17 mouse cellular contexts compared by ENCODE assay signal in the genomic region with DNA sequence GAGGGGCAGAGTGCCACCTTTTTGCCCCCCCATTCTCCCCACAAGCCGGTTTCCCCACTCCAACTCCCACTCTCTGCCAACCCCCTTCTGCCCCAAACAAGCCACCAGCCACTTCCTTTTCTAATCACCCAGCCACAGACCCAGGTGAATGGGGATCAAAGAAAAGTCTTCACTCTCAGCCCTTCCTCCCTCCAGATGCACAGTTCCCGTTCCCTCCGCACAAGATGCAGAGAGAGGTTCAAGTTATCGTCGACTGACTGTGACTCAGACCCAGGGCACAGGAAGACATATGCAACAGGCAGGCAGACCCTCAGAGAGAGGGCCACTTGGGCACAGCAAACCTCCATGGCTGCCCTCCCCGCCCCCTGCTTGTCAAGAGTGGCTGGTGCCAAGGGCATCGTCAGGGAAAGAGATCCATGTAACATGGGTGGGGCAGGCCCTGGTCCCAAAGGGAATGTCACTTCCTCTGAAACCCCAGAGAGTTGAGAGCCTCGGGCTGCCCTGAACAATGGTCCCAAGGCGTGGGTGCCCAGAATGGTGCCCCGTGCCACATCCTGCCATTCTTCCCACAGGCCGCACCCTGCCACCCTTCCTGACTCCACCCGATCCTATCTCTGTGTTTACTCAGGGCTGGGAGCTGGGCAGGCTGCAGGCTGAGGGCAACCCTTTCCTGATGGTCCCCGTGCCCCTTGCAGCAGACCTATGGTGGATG. TPM values are rescaled to one million over a fixed set of nuclear protein-coding genes. Genes with fewer than 3 reads are reported as not detected.
DNase-seq lines count a peak whose midpoint lies in the region; ATAC-seq and TF ChIP-seq lines count a peak whose summit lies in the region.
"Had no signal": no experiment of that assay in that cellular context is flagged by ENCODE, and none has a peak within 500 bp of the region (broad histone marks: within the 10 kb centered on the region; RNA-seq: fewer than 3 reads in every experiment).

No protein-coding gene starts in this region.

- no peak for TF ChIP-seq CTCF in gastrocnemius, adult 2 months (IDR thresholded peaks at IDR 0.05)
- TF ChIP-seq CTCF in thymus, adult 2 months (IDR thresholded peaks at IDR 0.05; ENCODE audit: borderline replicate concordance, control insufficient read depth, extremely low read depth, insufficient read depth, low read length, poor library complexity), result peak; percentile 10; the same call in 1 of the 2 replicates
- TF ChIP-seq CTCF in layer of hippocampus, adult 2 months (conservative IDR thresholded peaks at IDR 0.05), result no peak

- no peak for TF ChIP-seq POLR2A in thymus, adult 2 months (IDR thresholded peaks at IDR 0.05; ENCODE audit: control insufficient read depth, extremely low read depth, insufficient read depth, low read length, poor library complexity)

- H3K4me2 ChIP-seq in lung, embryonic 15.5 days, result no peak overlapping the region
- H3K4me2 ChIP-seq: forebrain, embryonic 15.5 days; hindbrain, embryonic 14.5 days; limb, embryonic 13.5 days; midbrain, embryonic 13.5 days had no signal

- 0 out of 2 replicates have a peak, but pooled peaks have one; percentile 23 for ATAC-seq in lung, embryonic 15.5 days (ENCODE audit: borderline replicate concordance, extremely low read depth, low FRiP score, low TSS enrichment)
- ATAC-seq: forebrain, embryonic 15.5 days; midbrain, embryonic 13.5 days; Patski had no signal

- peak overlapping the region; percentile 72 for H3K27ac ChIP-seq in gastrocnemius, adult 2 months
- peak overlapping the region; percentile 27 for H3K27ac ChIP-seq in lung, embryonic 15.5 days
- H3K27ac ChIP-seq in thymus, adult 2 months (ENCODE audit: control insufficient read depth, insufficient read depth, low read length), result no peak overlapping the region
- H3K27ac ChIP-seq in layer of hippocampus, adult 2 months, result no peak overlapping the region
- H3K27ac ChIP-seq: forebrain, embryonic 15.5 days; hindbrain, embryonic 14.5 days; limb, embryonic 13.5 days; midbrain, embryonic 13.5 days had no signal

- no peaks in the 10 kb centered on the region for H3K27me3 ChIP-seq in lung, embryonic 15.5 days
- no peaks in the 10 kb centered on the region for H3K27me3 ChIP-seq in thymus, adult 2 months (ENCODE audit: control insufficient read depth, insufficient read depth, low read length)
- H3K27me3 ChIP-seq: forebrain, embryonic 15.5 days; limb, embryonic 13.5 days; midbrain, embryonic 13.5 days; Patski had no signal

- no peak overlapping the region for H3K9ac ChIP-seq in lung, embryonic 15.5 days
- H3K9ac ChIP-seq: forebrain, embryonic 15.5 days; hindbrain, embryonic 14.5 days; limb, embryonic 13.5 days; midbrain, embryonic 13.5 days had no signal

- intact Hi-C loops in gastrocnemius, adult 2 months (cut with DNase I), result no loop called here

- H3K9me3 ChIP-seq in lung, embryonic 15.5 days, result no peaks in the 10 kb centered on the region
- H3K9me3 ChIP-seq: forebrain, embryonic 15.5 days; limb, embryonic 13.5 days; midbrain, embryonic 13.5 days had no signal

- H3K4me1 ChIP-seq in lung, embryonic 15.5 days, result peaks cover 24% of the 10 kb centered on the region
- peaks cover 26% of the 10 kb centered on the region for H3K4me1 ChIP-seq in thymus, adult 2 months (replicated peaks; ENCODE audit: control insufficient read depth, insufficient read depth, low read length)

- WGBS in lung, embryonic 15.5 days, result 60% methylated on average over 13 of the region's 13 CpGs
- WGBS in thymus, adult 2 months, result 29% methylated on average over 13 of the region's 13 CpGs

- DNase-seq in gastrocnemius, adult 2 months, result no peak
- DNase-seq in gastrocnemius, postnatal 4 days (ENCODE audit: low spot score in 2 of 2), result no peak
- DNase-seq in kidney, adult 18-20 months, result peak; percentile 31
- DNase-seq in kidney, postnatal 14 days, result no peak
- DNase-seq in thymus, adult 2 months, result peak; percentile 34
- DNase-seq in natural killer cell, adult 2 months (ENCODE audit: low spot score in 2 of 2), result no peak
- DNase-seq in layer of hippocampus, adult 2 months (ENCODE audit: low spot score in 2 of 2), result no peak
- DNase-seq: cerebellum, adult 2 months; gastrocnemius, postnatal 25 days; right cerebral cortex, postnatal 4 days had no signal

- H3K36me3 ChIP-seq in lung, embryonic 15.5 days, result no peaks in the 10 kb centered on the region
- no peaks in the 10 kb centered on the region for H3K36me3 ChIP-seq in thymus, adult 2 months (ENCODE audit: control insufficient read depth, insufficient read depth, low read length)
- H3K36me3 ChIP-seq: forebrain, embryonic 15.5 days; limb, embryonic 13.5 days; midbrain, embryonic 13.5 days had no signal

- H3K4me3 ChIP-seq in gastrocnemius, adult 2 months, result no peak overlapping the region
- no peak overlapping the region for H3K4me3 ChIP-seq in lung, embryonic 15.5 days
- no peak overlapping the region for H3K4me3 ChIP-seq in thymus, adult 2 months (ENCODE audit: control insufficient read depth, insufficient read depth, low read length)
- H3K4me3 ChIP-seq in layer of hippocampus, adult 2 months, result no peak overlapping the region
- H3K4me3 ChIP-seq: forebrain, embryonic 15.5 days; limb, embryonic 13.5 days; midbrain, embryonic 13.5 days had no signal

RNA-seq across cellular contexts. Expression of gene Sox13, which starts 24.0 kb away (rescaled TPM):
- total RNA-seq in gastrocnemius, adult 2 months (2021), result 10 to 100 TPM in 1 of 2 experiments, 1 to 10 TPM in 1; 8.9 to 12.4 TPM
- 10 to 100 TPM; 18.1 to 19.3 TPM for total RNA-seq in gastrocnemius, postnatal 4 days (2021)
- 7.3 and 9.0 TPM in 2 replicates for polyA plus RNA-seq in lung, embryonic 15.5 days (2015; fragmentation: Nextera tagmentation; extraction: Ambion mirVana)
- 17.2 and 22.1 TPM in 2 replicates for polyA plus RNA-seq in thymus, adult 2 months (2012; rRNA removed)
- total RNA-seq in layer of hippocampus, adult 2 months (2021), result 1 to 10 TPM; 6.3 to 9.4 TPM

RNA-seq across cellular contexts. Expression of gene Etnk2, which starts 36.8 kb away (rescaled TPM):
- under 1 TPM; 0.10 to 0.20 TPM for total RNA-seq in gastrocnemius, adult 2 months (2021)
- total RNA-seq in gastrocnemius, postnatal 4 days (2021), result under 1 TPM; 0.42 to 0.60 TPM
- 2.7 and 3.0 TPM in 2 replicates for polyA plus RNA-seq in lung, embryonic 15.5 days (2015; fragmentation: Nextera tagmentation; extraction: Ambion mirVana)
- 0.18 and 0.80 TPM in 2 replicates for polyA plus RNA-seq in thymus, adult 2 months (2012; rRNA removed)
- 1 to 10 TPM; 1.1 to 1.6 TPM for total RNA-seq in layer of hippocampus, adult 2 months (2021)

RNA-seq across cellular contexts. Expression of gene Ren1, which starts 49.9 kb away (rescaled TPM):
- total RNA-seq in gastrocnemius, adult 2 months (2021), result under 1 TPM in 1 of 2 experiments, not detected in 1; 0.15 TPM
- total RNA-seq in gastrocnemius, postnatal 4 days (2021), result not detected
- 1.5 TPM in 2 replicates for polyA plus RNA-seq in lung, embryonic 15.5 days (2015; fragmentation: Nextera tagmentation; extraction: Ambion mirVana)
- polyA plus RNA-seq in thymus, adult 2 months (2012; rRNA removed), result 0.22 and 0.65 TPM in 2 replicates
- total RNA-seq in layer of hippocampus, adult 2 months (2021), result not detected
- total RNA-seq: gastrocnemius, postnatal 25 days; left cerebral cortex, adult 18-20 months had no signal
- polyA plus RNA-seq: forebrain, embryonic 15.5 days; midbrain, embryonic 13.5 days; Patski had no signal

Comparison
In these comparisons a context has a peak if more than half of its experiments do, and no peak if none do; other contexts are left out.
1. DNase-seq: peak in kidney, adult 18-20 months (single experiment) and thymus, adult 2 months (single experiment); none in gastrocnemius, adult 2 months (single experiment), gastrocnemius, postnatal 4 days (0 of 2), kidney, postnatal 14 days (single experiment), natural killer cell, adult 2 months (0 of 2) and layer of hippocampus, adult 2 months (0 of 2).
2. H3K27ac ChIP-seq: peak in gastrocnemius, adult 2 months (single experiment) and lung, embryonic 15.5 days (single experiment); none in thymus, adult 2 months (single experiment) and layer of hippocampus, adult 2 months (single experiment).